In genomic region chr6:24894146-24894873, GRCm38 (mm10) we compare ENCODE assay signal across 9 mouse cellular contexts. TPM values are rescaled to one million over a fixed set of nuclear protein-coding genes. Genes with fewer than 3 reads are reported as not detected.
A peak's percentile ranks its signal among the peaks of the same experiment; 100 is the strongest.
DNase-seq lines count a peak whose midpoint lies in the region; ATAC-seq and TF ChIP-seq lines count a peak whose summit lies in the region.
"Had no signal": no experiment of that assay in that cellular context is flagged by ENCODE, and none has a peak within 500 bp of the region (broad histone marks: within the 10 kb centered on the region; RNA-seq: fewer than 3 reads in every experiment).

No protein-coding gene starts in this region.

- no peak for TF ChIP-seq EP300 in liver, postnatal 0 days (IDR thresholded peaks at IDR 0.05; ENCODE audit: low read depth)

- no peaks in the 10 kb centered on the region for H3K27me3 ChIP-seq in C2C12 (ENCODE audit: control insufficient read depth, insufficient read depth, insufficient read length)
- H3K27me3 ChIP-seq in liver, postnatal 0 days (ENCODE audit: insufficient read depth, low read length): no peaks in the 10 kb centered on the region

- no peaks in the 10 kb centered on the region for H3K9me3 ChIP-seq in liver, postnatal 0 days (ENCODE audit: low read length)

- peak overlapping the region; percentile 60 for H3K4me2 ChIP-seq in liver, postnatal 0 days (ENCODE audit: low read depth, low read length)

- H3ac ChIP-seq in C2C12 (ENCODE audit: control insufficient read depth, insufficient read length, low read depth): no peak overlapping the region

- WGBS in liver, postnatal 0 days (ENCODE audit: insufficient replicate concordance): 52% methylated on average over 11 of the region's 11 CpGs

- H3K4me1 ChIP-seq in embryonic fibroblast, embryonic 13.5 days (ENCODE audit: control insufficient read depth, insufficient read depth, low read length): no peaks in the 10 kb centered on the region
- no peaks in the 10 kb centered on the region for H3K4me1 ChIP-seq in liver, postnatal 0 days (ENCODE audit: insufficient read depth)

- TF ChIP-seq POLR2A in embryonic fibroblast, embryonic 13.5 days (IDR thresholded peaks at IDR 0.05; ENCODE audit: low read depth, low read length): no peak

- H3K79me3 ChIP-seq in C2C12 (ENCODE audit: low read depth): no peaks in the 10 kb centered on the region

- DNase-seq in Muller cell, postnatal 12 days (ENCODE audit: inconsistent ontology term): peak; percentile 71
- peak; percentile 20 for DNase-seq in heart, postnatal 4 days
- DNase-seq in layer of hippocampus, adult 11-12 months (ENCODE audit: low spot score): peak; percentile 17
- no peak for DNase-seq in liver, postnatal 0 days
- DNase-seq in retina, embryonic 14.5 days (ENCODE audit: low spot score): peak; percentile 38
- DNase-seq in testis, postnatal 14 days (ENCODE audit: low spot score): no peak

- ATAC-seq in liver, postnatal 0 days: peak; percentile 73

- H3K9ac ChIP-seq in liver, postnatal 0 days (replicated peaks): no peak overlapping the region

- H3K27ac ChIP-seq in embryonic fibroblast, embryonic 13.5 days (ENCODE audit: insufficient read depth, low read length): no peak overlapping the region
- H3K27ac ChIP-seq in liver, postnatal 0 days (ENCODE audit: low read depth): no peak overlapping the region

- no peaks in the 10 kb centered on the region for H3K79me2 ChIP-seq in C2C12 (ENCODE audit: control insufficient read depth, insufficient read depth)

- H3K4me3 ChIP-seq in C2C12 (ENCODE audit: insufficient read depth, poor library complexity, severe bottlenecking): no peak overlapping the region
- H3K4me3 ChIP-seq in embryonic fibroblast, embryonic 13.5 days (ENCODE audit: insufficient read depth, low read length): no peak overlapping the region
- H3K4me3 ChIP-seq in liver, postnatal 0 days (ENCODE audit: low read depth, low read length): peak overlapping the region; percentile 33

- no peaks in the 10 kb centered on the region for H3K36me3 ChIP-seq in C2C12 (ENCODE audit: control insufficient read depth, insufficient read depth)
- H3K36me3 ChIP-seq in liver, postnatal 0 days (replicated peaks; ENCODE audit: insufficient read depth, low read length): no peaks in the 10 kb centered on the region

- no peak for TF ChIP-seq CTCF in C2C12 (IDR thresholded peaks at IDR 0.05; ENCODE audit: control insufficient read depth, insufficient read depth, insufficient read length)
- TF ChIP-seq CTCF in embryonic fibroblast, embryonic 13.5 days (IDR thresholded peaks at IDR 0.05; ENCODE audit: borderline replicate concordance, insufficient read depth, low read length): peak; percentile 31; the same call in 1 of the 2 replicates
- TF ChIP-seq CTCF in liver, postnatal 0 days (IDR thresholded peaks at IDR 0.05; ENCODE audit: low read depth): peak; percentile 62

TF ChIP-seq in C2C12, 6 proteins besides CTCF, POLR2A, EP300 and RAD21:
- TF ChIP-seq MYOD1 (IDR thresholded peaks at IDR 0.05; ENCODE audit: control insufficient read depth, insufficient read length, low read depth) (no peak), USF1 (IDR thresholded peaks at IDR 0.05; ENCODE audit: low read depth) (peak; percentile 41)

RNA-seq across cellular contexts. Expression of gene Hyal5, which starts 36.5 kb away (rescaled TPM):
- not detected for polyA plus RNA-seq in C2C12 (2012; fragmentation: generic; extraction: Trizol)
- polyA plus RNA-seq in embryonic fibroblast, embryonic 13.5 days (2011; ENCODE audit: insufficient read length, low read depth, missing spikeins): not detected in 2 replicates
- total RNA-seq in heart, postnatal 4 days (2021): not detected
- polyA plus RNA-seq in liver, postnatal 0 days (2015; fragmentation: Nextera tagmentation; extraction: Ambion mirVana): 0.14 TPM in 1 of 2 replicates, not detected in the other
- total RNA-seq: gastrocnemius, adult 8-10 months had no signal

Comparison
In these comparisons a context has a peak if more than half of its experiments do, and no peak if none do; other contexts are left out.
1. DNase-seq: peak in Muller cell, postnatal 12 days (single experiment), heart, postnatal 4 days (single experiment), layer of hippocampus, adult 11-12 months (single experiment) and retina, embryonic 14.5 days (single experiment); none in liver, postnatal 0 days (single experiment) and testis, postnatal 14 days (single experiment).